Mouse (Mus musculus): Measurements from ENCODE around the gene Ipo11. TPM values are rescaled to one million over a fixed set of nuclear protein-coding genes. Genes with fewer than 3 reads are reported as not detected.
"Not testable (repeated sequence)": the region's sequence is repeated elsewhere in the genome, so short reads cannot be mapped to it uniquely, and the experiment has no call there.

Gene Ipo11
- total and polyA plus RNA-seq, 3 experiments, result 41.2 to 91.5 (median 52.4) TPM

- in situ Hi-C loops (cut with MboI; ENCODE audit: low pct_ligation_motif_present, low pct_unique_long_range_greater_than_20kb, low sequenced_read_pairs) (no loop called here), dilution Hi-C loops (cut with MboI; ENCODE audit: extremely low pct_ligation_motif_present, extremely low pct_unique_long_range_greater_than_20kb, low sequenced_read_pairs) (no loop called here)
- no peak overlapping the region for H3K27ac ChIP-seq (ENCODE audit: insufficient read depth, low read depth)
- peak overlapping the region; percentile 75 to 93 (median 91) for H3K4me3 ChIP-seq (replicated peaks in 1 of 3; ENCODE audit: low read depth in 2 of 3, low read length in 2 of 3, poor library complexity in 1 of 3)
- peaks cover 49% of the 10 kb centered on the region for H3K79me2 ChIP-seq (replicated peaks; ENCODE audit: control insufficient read depth, extremely low read depth, insufficient read depth, poor library complexity, severe bottlenecking)
- H3K36me3 ChIP-seq (replicated peaks in 1 of 2; ENCODE audit: control insufficient read depth in 1 of 2, insufficient read depth in 1 of 2, low read length in 1 of 2), result peaks cover 0 to 11% of the 10 kb centered on the region in 2 experiments
- peak overlapping the region; percentile 53; the same call in 1 of the 2 replicates for H3K4me2 ChIP-seq (ENCODE audit: insufficient read depth, low read depth, poor library complexity, severe bottlenecking)
- no peaks in the 10 kb centered on the region for H3K9me3 ChIP-seq (replicated peaks; ENCODE audit: low read length)
- no peak for TF ChIP-seq CHD2 (IDR thresholded peaks at IDR 0.05; ENCODE audit: low read length)
- no peak for TF ChIP-seq POLR2A (IDR thresholded peaks at IDR 0.05; ENCODE audit: low read depth, low read length)
- no peak for TF ChIP-seq JUND (conservative IDR thresholded peaks at IDR 0.05; ENCODE audit: low read depth, low read length)
- peak; percentile 81 for TF ChIP-seq ZNF384 (IDR thresholded peaks at IDR 0.05; ENCODE audit: low read depth, low read length)
- peaks cover 2 to 30% of the 10 kb centered on the region in 2 experiments; a peak in 3 of 4 replicates for H3K4me1 ChIP-seq (ENCODE audit: control insufficient read depth in 1 of 2, insufficient read depth in 2 of 2)
- DNase-seq (ENCODE audit: extremely low read depth), result no peak
- H3K9ac ChIP-seq (ENCODE audit: insufficient read depth, low read depth), result peak overlapping the region; percentile 57
- no peaks in the 10 kb centered on the region for H3K27me3 ChIP-seq (replicated peaks)
Observed at GRCm38 (mm10) chr13:106935871-106936255, 895 bp downstream of the Ipo11 start.

- H3K9ac ChIP-seq (ENCODE audit: insufficient read depth, low read depth), result no peak overlapping the region
- no peak overlapping the region for H3K27ac ChIP-seq (ENCODE audit: insufficient read depth, low read depth)
- dilution Hi-C loops (cut with MboI; ENCODE audit: extremely low pct_ligation_motif_present, extremely low pct_unique_long_range_greater_than_20kb, low sequenced_read_pairs), result no loop called here
- H3K4me3 ChIP-seq (replicated peaks in 1 of 3; ENCODE audit: low read depth in 2 of 3, low read length in 2 of 3, poor library complexity in 1 of 3), result no peak overlapping the region
- DNase-seq (ENCODE audit: extremely low read depth), result no peak
- in situ Hi-C loops (cut with MboI; ENCODE audit: low pct_ligation_motif_present, low pct_unique_long_range_greater_than_20kb, low sequenced_read_pairs), result no loop called here
- TF ChIP-seq MAX (IDR thresholded peaks at IDR 0.05; ENCODE audit: low read length), result no peak
- no peak for TF ChIP-seq BHLHE40 (IDR thresholded peaks at IDR 0.05; ENCODE audit: low read depth, low read length)
- no peak for TF ChIP-seq ZC3H11A (IDR thresholded peaks at IDR 0.05; ENCODE audit: low read depth, low read length)
- TF ChIP-seq NELFE (IDR thresholded peaks at IDR 0.05; ENCODE audit: low read depth, low read length), result no peak
- TF ChIP-seq JUN (IDR thresholded peaks at IDR 0.05; ENCODE audit: insufficient read depth, low read depth, low read length), result no peak
- no peaks in the 10 kb centered on the region for H3K27me3 ChIP-seq (replicated peaks)
- H3K36me3 ChIP-seq (replicated peaks in 1 of 2; ENCODE audit: control insufficient read depth in 1 of 2, insufficient read depth in 1 of 2, low read length in 1 of 2), result peaks cover 7 to 58% of the 10 kb centered on the region in 2 experiments
- H3K79me2 ChIP-seq (replicated peaks; ENCODE audit: control insufficient read depth, extremely low read depth, insufficient read depth, poor library complexity, severe bottlenecking), result peaks cover 71% of the 10 kb centered on the region
- H3K9me3 ChIP-seq (replicated peaks; ENCODE audit: low read length), result peaks cover 9% of the 10 kb centered on the region
- H3K4me1 ChIP-seq (ENCODE audit: control insufficient read depth in 1 of 2, insufficient read depth in 2 of 2), result peaks cover 0 to 17% of the 10 kb centered on the region in 2 experiments; a peak in 3 of 4 replicates
- H3K4me2 ChIP-seq (ENCODE audit: insufficient read depth, low read depth, poor library complexity, severe bottlenecking), result no peak overlapping the region
Observed at GRCm38 (mm10) chr13:106929201-106929600, 7.6 kb downstream of the Ipo11 start.

GRCm38 (mm10) chr13:106928296-106928695, 8.5 kb downstream of the Ipo11 start:
- Histone ChIP-seq H3K27me3 (replicated peaks) (no peaks in the 10 kb centered on the region), H3K9ac (ENCODE audit: insufficient read depth, low read depth) (no peak overlapping the region), H3K36me3 (replicated peaks in 1 of 2; ENCODE audit: control insufficient read depth in 1 of 2, insufficient read depth in 1 of 2, low read length in 1 of 2) (peaks cover 9 to 64% of the 10 kb centered on the region in 2 experiments), H3K27ac (ENCODE audit: insufficient read depth, low read depth) (no peak overlapping the region), H3K4me2 (ENCODE audit: insufficient read depth, low read depth, poor library complexity, severe bottlenecking) (no peak overlapping the region), H3K9me3 (replicated peaks; ENCODE audit: low read length) (peaks cover 9% of the 10 kb centered on the region), H3K4me3 (replicated peaks in 1 of 3; ENCODE audit: low read depth in 2 of 3, low read length in 2 of 3, poor library complexity in 1 of 3) (no peak overlapping the region), H3K79me2 (replicated peaks; ENCODE audit: control insufficient read depth, extremely low read depth, insufficient read depth, poor library complexity, severe bottlenecking) (peaks cover 63% of the 10 kb centered on the region), H3K4me1 (ENCODE audit: control insufficient read depth in 1 of 2, insufficient read depth in 2 of 2) (peaks cover 0 to 8% of the 10 kb centered on the region in 2 experiments; a peak in 1 of 4 replicates)
- no peak for TF ChIP-seq POLR2A (IDR thresholded peaks at IDR 0.05; ENCODE audit: low read depth, low read length)
- in situ Hi-C loops (cut with MboI; ENCODE audit: low pct_ligation_motif_present, low pct_unique_long_range_greater_than_20kb, low sequenced_read_pairs) (no loop called here), dilution Hi-C loops (cut with MboI; ENCODE audit: extremely low pct_ligation_motif_present, extremely low pct_unique_long_range_greater_than_20kb, low sequenced_read_pairs) (no loop called here)
- DNase-seq (ENCODE audit: extremely low read depth), result no peak

- H3K27me3 ChIP-seq (replicated peaks); H3K9ac ChIP-seq (ENCODE audit: insufficient read depth, low read depth); H3K4me3 ChIP-seq (replicated peaks in 1 of 3; ENCODE audit: low read depth in 2 of 3, low read length in 2 of 3, poor library complexity in 1 of 3); H3K4me1 ChIP-seq (ENCODE audit: control insufficient read depth in 1 of 2, insufficient read depth in 2 of 2); in situ Hi-C loops (cut with MboI; ENCODE audit: low pct_ligation_motif_present, low pct_unique_long_range_greater_than_20kb, low sequenced_read_pairs); H3K4me2 ChIP-seq (ENCODE audit: insufficient read depth, low read depth, poor library complexity, severe bottlenecking); H3K9me3 ChIP-seq (replicated peaks; ENCODE audit: low read length); DNase-seq (ENCODE audit: extremely low read depth); dilution Hi-C loops (cut with MboI; ENCODE audit: extremely low pct_ligation_motif_present, extremely low pct_unique_long_range_greater_than_20kb, low sequenced_read_pairs); H3K27ac ChIP-seq (ENCODE audit: insufficient read depth, low read depth): not testable (repeated sequence)
- H3K36me3 ChIP-seq (replicated peaks in 1 of 2; ENCODE audit: control insufficient read depth in 1 of 2, insufficient read depth in 1 of 2, low read length in 1 of 2), result peaks cover 22 to 77% of the 10 kb centered on the region in 2 experiments
- H3K79me2 ChIP-seq (replicated peaks; ENCODE audit: control insufficient read depth, extremely low read depth, insufficient read depth, poor library complexity, severe bottlenecking), result peaks cover 42% of the 10 kb centered on the region
Observed at GRCm38 (mm10) chr13:106925921-106926320, 10.8 kb downstream of the Ipo11 start.
